Comparison of ENCODE assay signal across 26 mouse cellular contexts in the genomic region with DNA sequence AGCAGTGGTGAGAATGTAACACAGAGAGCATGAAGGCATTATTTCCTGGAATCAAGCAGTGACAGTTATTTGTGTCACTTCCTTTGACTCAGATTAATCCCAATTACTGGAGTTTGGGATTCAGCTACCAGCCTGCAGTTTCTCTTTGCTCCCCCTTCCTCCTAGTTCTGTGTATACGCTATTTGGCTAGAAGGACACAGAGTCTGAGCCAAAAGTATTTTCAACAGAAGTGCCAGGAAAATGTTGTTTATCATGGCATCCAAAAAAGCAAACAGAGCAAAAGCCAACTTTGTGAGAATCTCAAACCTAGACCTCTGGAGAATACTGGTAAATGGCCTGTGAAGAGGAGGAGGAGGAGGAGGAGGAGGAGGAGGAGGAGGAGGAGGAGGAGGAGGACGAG.
"Had no signal": no experiment of that assay in that cellular context is flagged by ENCODE, and none has a peak within 500 bp of the region (broad histone marks: within the 10 kb centered on the region; RNA-seq: fewer than 3 reads in every experiment).

No protein-coding gene starts in this region.

- H3K36me3 ChIP-seq: heart, embryonic 10.5 days; heart, embryonic 12.5 days; hindbrain, embryonic 10.5 days; hindbrain, embryonic 12.5 days; intestine, embryonic 15.5 days; limb, embryonic 13.5 days; limb, embryonic 15.5 days; liver, embryonic 13.5 days had no signal

- H3K4me2 ChIP-seq: heart, embryonic 12.5 days; hindbrain, embryonic 12.5 days; hindbrain, embryonic 14.5 days; intestine, embryonic 15.5 days; limb, embryonic 13.5 days; limb, embryonic 15.5 days; liver, embryonic 11.5 days; liver, embryonic 13.5 days had no signal

- H3K9ac ChIP-seq: heart, embryonic 12.5 days; hindbrain, embryonic 12.5 days; hindbrain, embryonic 14.5 days; intestine, embryonic 15.5 days; limb, embryonic 13.5 days; limb, embryonic 15.5 days; liver, embryonic 13.5 days had no signal

- H3K4me1 ChIP-seq: heart, embryonic 10.5 days; heart, embryonic 12.5 days; hindbrain, embryonic 10.5 days; hindbrain, embryonic 12.5 days; intestine, embryonic 15.5 days; limb, embryonic 13.5 days; limb, embryonic 15.5 days; liver, embryonic 13.5 days had no signal

- DNase-seq: gastrocnemius, adult 2 months; gastrocnemius, postnatal 10 days; gastrocnemius, postnatal 25 days; heart, adult 18-20 months; heart, postnatal 10 days; heart, postnatal 4 days; kidney, adult 18-20 months; kidney, adult 8-10 months; kidney, postnatal 10 days; kidney, postnatal 25 days; kidney, postnatal 4 days; left cerebral cortex, postnatal 4 days; liver, embryonic 13.5 days had no signal

- ATAC-seq: hindbrain, embryonic 16.5 days; inflammation-experienced regulatory T-cells, adult 6 months; intestine, embryonic 15.5 days; intestine, postnatal 0 days had no signal

- H3K4me3 ChIP-seq: gastrocnemius, adult 2 months; heart, embryonic 10.5 days; heart, embryonic 12.5 days; hindbrain, embryonic 10.5 days; hindbrain, embryonic 12.5 days; intestine, embryonic 15.5 days; layer of hippocampus, adult 2 months; limb, embryonic 13.5 days; limb, embryonic 15.5 days; liver, embryonic 13.5 days had no signal

- H3K27ac ChIP-seq: gastrocnemius, adult 2 months; heart, embryonic 10.5 days; hindbrain, embryonic 10.5 days; hindbrain, embryonic 12.5 days; hindbrain, embryonic 14.5 days; intestine, embryonic 15.5 days; layer of hippocampus, adult 2 months; limb, embryonic 13.5 days; limb, embryonic 15.5 days; liver, embryonic 13.5 days had no signal

- H3K9me3 ChIP-seq: heart, embryonic 10.5 days; heart, embryonic 12.5 days; hindbrain, embryonic 10.5 days; hindbrain, embryonic 12.5 days; intestine, embryonic 15.5 days; limb, embryonic 13.5 days; limb, embryonic 15.5 days; liver, embryonic 13.5 days had no signal

- H3K27me3 ChIP-seq: heart, embryonic 12.5 days; hindbrain, embryonic 12.5 days; intestine, embryonic 15.5 days; limb, embryonic 13.5 days; limb, embryonic 15.5 days; liver, embryonic 13.5 days had no signal
